Mouse (Mus musculus) midbrain, embryonic 14.5 days (tissue): ENCODE measurements at regions not wholly inside any gene's neighbourhood (a gene's known extent, or its start where the extent isn't known, plus 50 kb on each side); places are given as distances from the start of the nearest gene placed in this dataset.
"Not testable (repeated sequence)": the region's sequence is repeated elsewhere in the genome, so short reads cannot be mapped to it uniquely, and the experiment has no call there.

Source experiments
- ATAC-seq: fragments of 200-750 bp; cut with Nextera tagmentation; 2 replicates; pipeline ENCODE4 v1.8.0; 2017; ENCODE audit warnings: moderate number of reproducible peaks, moderate library complexity; ENCODE audit not compliant: low FRiP score, low TSS enrichment
- DNase-seq: peaks from one replicate; pipeline ENCODE4 v3.0.0-alpha.2; 2015
- H3K27ac ChIP-seq: fragments of 300-500 bp; sonication (generic); replicated peaks from 2 replicates; pipeline ENCODE4 v1.5.1; 2014; ENCODE audit warnings: mild to moderate bottlenecking, low read depth, low read length, moderate library complexity
- H3K27me3 ChIP-seq: fragments of 300-500 bp; sonication (generic); 2 replicates; pipeline ENCODE4 v1.6.1; 2014; ENCODE audit warnings: low read length, control low read depth, mixed read lengths; ENCODE audit not compliant: control insufficient read depth, insufficient read depth
- H3K36me3 ChIP-seq: fragments of 300-500 bp; sonication (generic); 2 replicates; pipeline ENCODE4 v1.6.1; 2014; ENCODE audit warnings: low read length, control low read depth; ENCODE audit not compliant: control insufficient read depth, insufficient read depth
- H3K4me1 ChIP-seq: fragments of 300-500 bp; sonication (generic); 2 replicates; pipeline ENCODE4 v1.6.1; 2014; ENCODE audit warnings: mild to moderate bottlenecking, antibody characterized with exemption, low read length, control low read depth; ENCODE audit not compliant: control insufficient read depth, insufficient read depth
- H3K4me2 ChIP-seq: fragments of 300-500 bp; sonication (generic); 2 replicates; pipeline ENCODE4 v1.6.1; 2014; ENCODE audit warnings: mild to moderate bottlenecking, low read length, moderate library complexity
- H3K4me3 ChIP-seq: fragments of 300-500 bp; sonication (generic); replicated peaks from 2 replicates; pipeline ENCODE4 v1.5.1; 2014; ENCODE audit warnings: low read depth, low read length
- H3K9ac ChIP-seq: fragments of 300-500 bp; sonication (generic); replicated peaks from 2 replicates; pipeline ENCODE4 v1.6.1; 2014; ENCODE audit warnings: mild to moderate bottlenecking, low read length, moderate library complexity
- H3K9me3 ChIP-seq: fragments of 300-500 bp; sonication (generic); 2 replicates; pipeline ENCODE4 v1.6.1; 2016; ENCODE audit warnings: low read length, control low read depth, mixed read lengths; ENCODE audit not compliant: control insufficient read depth
- WGBS: fragments of 180-500 bp; shearing (Covaris S2); extraction: QIAGEN DNeasy Blood & Tissue Kit; methylation state at CpG from one replicate; pipeline ENCODE4 v1.1.7; 2014; 5-methylcytosine and 5-hydroxymethylcytosine counted together

DNA sequence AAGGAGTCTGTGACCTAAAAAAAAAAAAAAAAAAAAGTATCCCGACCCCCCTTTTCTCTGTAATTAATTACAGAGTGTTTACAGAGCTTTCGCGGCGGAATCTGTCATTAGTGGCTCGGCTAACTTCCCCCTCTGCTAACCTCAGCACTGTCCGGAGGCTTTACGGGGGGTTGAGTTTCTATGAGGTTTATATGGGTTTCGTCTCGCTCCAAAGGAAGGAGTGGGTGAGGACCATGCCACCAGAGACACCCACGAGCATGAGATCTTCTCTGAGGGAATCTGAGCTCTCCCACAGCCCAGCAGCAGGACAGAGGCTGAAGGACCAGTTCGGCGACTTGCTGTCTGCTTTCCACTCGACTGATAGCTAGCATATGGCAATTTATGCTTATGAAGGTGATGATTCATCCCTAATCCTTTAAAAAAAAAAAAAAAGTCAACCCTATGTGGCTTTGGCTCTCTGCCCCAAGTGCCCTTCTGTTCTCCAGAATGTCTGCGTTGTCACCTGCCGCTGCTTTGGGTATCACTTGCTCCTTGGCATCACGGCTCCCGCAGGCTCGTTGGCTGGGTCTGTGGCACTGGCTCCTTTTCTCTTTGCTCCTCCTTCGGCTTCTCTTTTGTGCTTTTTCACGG is 55.8 kb upstream of the Jarid2 start:
- H3K27ac ChIP-seq, result no peak overlapping the region
- ATAC-seq, result no peak
- H3K27me3 ChIP-seq, result no peaks in the 10 kb centered on the region; the same call in 1 of the 2 replicates
- WGBS, result 45% methylated on average over 20 of the region's 20 CpGs
- no peak overlapping the region for H3K4me3 ChIP-seq
- H3K9me3 ChIP-seq, result no peaks in the 10 kb centered on the region
- H3K36me3 ChIP-seq, result no peaks in the 10 kb centered on the region
- no peak for DNase-seq
- no peaks in the 10 kb centered on the region for H3K4me1 ChIP-seq
- H3K4me2 ChIP-seq, result 0 out of 2 replicates have a peak overlapping the region, but pooled peaks have one; percentile 1
- H3K9ac ChIP-seq, result no peak overlapping the region

DNA sequence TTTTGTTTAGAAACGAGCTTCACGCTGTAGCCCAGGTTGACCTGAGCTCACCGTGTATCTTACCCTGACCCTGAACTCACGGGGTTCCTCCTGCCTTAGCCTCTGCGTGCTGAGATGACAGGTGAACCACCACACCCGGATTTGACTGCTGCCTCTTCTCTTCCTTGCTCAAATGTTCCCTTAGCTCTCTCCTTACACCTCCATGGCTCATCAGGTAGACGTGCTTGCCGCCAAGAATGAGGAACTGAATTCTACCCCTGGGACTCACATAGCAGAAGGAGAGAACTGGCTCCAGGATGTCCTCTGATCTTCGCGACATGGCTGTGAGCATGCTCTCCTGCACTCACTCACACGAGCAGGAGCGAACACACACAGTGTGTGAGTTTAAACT is 55.3 kb upstream of the Jarid2 start:
- no peaks in the 10 kb centered on the region for H3K9me3 ChIP-seq
- no peaks in the 10 kb centered on the region for H3K4me1 ChIP-seq
- no peak for DNase-seq
- H3K27ac ChIP-seq, result no peak overlapping the region
- WGBS, result 41% methylated on average over 12 of the region's 12 CpGs
- no peaks in the 10 kb centered on the region for H3K36me3 ChIP-seq
- ATAC-seq, result no peak
- H3K27me3 ChIP-seq, result no peaks in the 10 kb centered on the region; the same call in 1 of the 2 replicates
- no peak overlapping the region for H3K9ac ChIP-seq
- no peak overlapping the region for H3K4me2 ChIP-seq
- H3K4me3 ChIP-seq, result no peak overlapping the region

DNA sequence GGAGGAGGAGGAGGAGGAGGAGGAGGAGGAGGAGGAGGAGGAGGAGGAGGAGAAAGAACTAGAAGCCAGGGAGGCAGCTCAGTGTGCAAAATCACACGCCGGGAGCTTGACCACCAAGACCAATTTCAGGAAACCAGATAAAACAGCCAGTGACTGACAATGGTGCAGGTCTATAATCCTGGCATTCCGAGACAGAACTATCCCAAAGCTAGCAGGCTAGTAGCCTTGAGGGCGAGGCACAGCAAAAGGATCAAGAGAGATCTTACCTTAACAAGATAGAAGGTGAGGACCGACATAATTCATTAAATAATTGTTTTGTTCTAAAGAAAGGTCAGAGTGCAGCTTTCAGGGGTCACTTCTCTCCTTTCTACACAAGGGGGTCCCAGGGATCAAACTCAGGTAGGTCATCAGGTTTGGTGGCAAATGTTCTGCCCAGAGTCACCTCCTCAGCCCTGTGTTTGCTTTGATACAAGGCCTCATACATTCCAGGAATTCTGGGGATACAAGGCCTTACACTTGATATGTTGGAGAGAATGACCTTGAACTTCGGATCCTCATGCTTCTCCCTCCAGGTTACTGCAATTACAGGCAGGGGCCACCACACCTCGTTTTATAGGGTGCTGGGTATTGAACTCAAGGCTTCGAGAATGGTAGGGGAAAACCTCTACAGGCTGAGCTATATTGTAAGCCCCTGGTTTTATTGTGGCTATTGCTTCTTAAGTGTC is 54.2 kb upstream of the Jarid2 start:
- whole genome bisulfite sequencing, result 82% methylated on average over 8 of the region's 8 CpGs
- no peak for ATAC-seq
- H3K4me1 ChIP-seq, result no peaks in the 10 kb centered on the region

DNA sequence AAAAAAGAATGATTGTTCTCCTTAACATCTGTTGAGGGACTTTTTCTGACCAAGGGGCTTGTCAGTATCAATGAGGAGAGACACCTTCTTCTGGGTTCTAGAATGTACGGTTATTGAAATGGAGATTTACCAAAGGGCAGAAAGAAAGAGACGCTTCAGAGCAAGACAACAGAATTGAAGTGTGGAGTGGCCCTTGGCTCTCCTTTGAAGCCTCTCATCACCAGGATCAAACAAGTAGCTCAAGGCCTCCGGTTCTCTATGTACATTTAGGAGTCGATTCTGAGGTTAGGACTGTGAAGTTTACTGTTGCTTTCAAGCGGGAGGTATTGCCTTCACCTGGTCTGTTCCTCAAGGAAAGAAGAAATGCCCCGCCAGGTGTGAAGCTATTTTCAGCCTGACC is 53.2 kb upstream of the Jarid2 start:
- DNase-seq (no peak), ATAC-seq (no peak)
- no peak overlapping the region for H3K4me3 ChIP-seq
- no peaks in the 10 kb centered on the region; the same call in 1 of the 2 replicates for H3K27me3 ChIP-seq
- no peaks in the 10 kb centered on the region for H3K4me1 ChIP-seq
- no peak overlapping the region for H3K27ac ChIP-seq
- H3K9me3 ChIP-seq, result no peaks in the 10 kb centered on the region
- 88% methylated on average over 6 of the region's 6 CpGs for WGBS
- H3K36me3 ChIP-seq, result no peaks in the 10 kb centered on the region
- H3K9ac ChIP-seq, result no peak overlapping the region
- no peak overlapping the region for H3K4me2 ChIP-seq

More for the DNA sequence above, 54.2 kb upstream of the Jarid2 start:
- Histone ChIP-seq H3K4me3 (no peak overlapping the region), H3K36me3 (no peaks in the 10 kb centered on the region), H3K9ac (no peak overlapping the region), H3K27ac (no peak overlapping the region), H3K4me2 (no peak overlapping the region), H3K9me3 (no peaks in the 10 kb centered on the region), H3K27me3 (no peaks in the 10 kb centered on the region; the same call in 1 of the 2 replicates)
- no peak for DNase-seq

DNA sequence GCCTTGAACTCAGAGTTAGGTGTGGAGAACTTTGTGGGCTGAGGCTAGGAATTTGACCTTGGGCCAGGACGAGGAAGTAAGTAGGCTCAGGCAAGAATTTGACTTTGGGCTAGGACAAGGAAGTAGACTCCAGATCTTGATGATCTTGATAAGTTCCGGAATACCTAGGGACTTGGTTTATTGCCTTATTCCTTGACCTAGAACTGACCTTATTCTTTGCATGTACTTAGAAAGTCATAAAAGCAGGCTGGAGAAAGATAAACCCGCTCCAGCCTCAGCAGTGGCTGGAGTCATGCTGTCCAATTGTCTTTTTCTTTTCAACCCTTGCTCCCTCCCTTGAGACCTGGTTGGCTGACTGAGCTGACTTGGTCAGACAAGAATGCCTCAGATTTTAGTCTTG is 51.2 kb upstream of the Jarid2 start:
- Histone ChIP-seq H3K4me3 (no peak overlapping the region), H3K4me1 (no peaks in the 10 kb centered on the region), H3K36me3 (no peaks in the 10 kb centered on the region), H3K27ac (no peak overlapping the region), H3K9me3 (no peaks in the 10 kb centered on the region), H3K9ac (no peak overlapping the region), H3K4me2 (no peak overlapping the region), H3K27me3 (no peaks in the 10 kb centered on the region; the same call in 1 of the 2 replicates)
- WGBS, result 77% methylated on average over 3 of the region's 3 CpGs
- DNase-seq (no peak), ATAC-seq (no peak)

DNA sequence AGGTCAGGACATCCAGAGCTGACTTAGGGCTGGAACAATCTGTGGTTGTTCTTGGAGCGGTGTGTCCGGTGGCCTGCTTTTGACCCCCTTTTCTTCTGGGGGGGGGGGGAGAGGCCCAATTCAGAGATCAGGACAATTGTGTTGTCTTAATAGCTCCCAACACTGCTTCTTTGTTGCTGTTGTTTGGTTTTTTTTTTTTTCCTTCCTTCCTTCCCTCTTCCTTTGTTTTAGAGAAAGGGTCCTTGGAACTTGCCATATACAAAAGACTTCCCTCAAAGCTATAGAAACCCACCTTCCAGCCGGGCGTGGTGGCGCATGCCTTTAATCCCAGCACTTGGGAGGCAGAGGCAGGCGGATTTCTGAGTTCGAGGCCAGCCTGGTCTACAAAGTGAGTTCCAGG is 49.8 kb upstream of the Jarid2 start:
- H3K27me3 ChIP-seq, H3K4me3 ChIP-seq, H3K4me2 ChIP-seq, H3K36me3 ChIP-seq, ATAC-seq, H3K4me1 ChIP-seq, H3K9me3 ChIP-seq, DNase-seq, H3K27ac ChIP-seq, H3K9ac ChIP-seq: not testable (repeated sequence)
- 93% methylated on average over 7 of the region's 7 CpGs for WGBS
